Mouse (Mus musculus) adrenal gland, adult 8-10 months (tissue): ENCODE data around the gene Fanca. TPM values are rescaled to one million over a fixed set of nuclear protein-coding genes. Genes with fewer than 3 reads are reported as not detected.

Source experiments
- DNase-seq: peaks from one replicate; pipeline ENCODE4 v3.0.0; 2022
- total RNA-seq, 4 experiments: library from RNA; stranded (reverse); gene quantifications; 2 replicates each; pipeline ENCODE4 v1.2.4; 2022

Fanca gene
- total RNA-seq: 1 to 10 TPM; 4.3 to 7.4 (median 5.5) TPM

DNA sequence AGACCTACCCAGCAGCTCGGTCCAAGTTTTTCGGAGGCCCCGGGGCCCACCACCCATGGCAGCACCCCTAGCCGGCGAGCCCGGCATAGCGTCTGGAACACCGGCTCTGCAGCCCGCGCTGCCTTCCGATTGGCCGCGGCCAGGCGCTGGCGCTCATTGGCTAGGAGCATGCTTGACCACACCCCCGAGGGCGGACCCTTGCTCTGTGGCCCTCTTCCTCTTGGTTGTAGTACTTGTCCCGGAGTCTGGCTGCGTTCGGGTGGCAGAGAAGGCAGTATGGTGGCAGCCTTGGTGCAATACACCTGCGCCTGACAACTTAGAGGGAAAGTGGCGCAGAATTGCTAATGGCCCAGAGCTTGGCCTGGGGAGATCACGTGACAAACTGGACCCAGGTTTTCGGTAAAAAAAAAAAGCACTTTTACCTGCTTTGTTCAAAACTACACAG is at the start of gene Fanca:
Gene Fanca, minus strand, starts transcription at position 110 of the 445 bp plus-strand sequence.
- DNase-seq: peak; percentile 87

GRCm38 (mm10) chr8:123361082-123361739 is 42.8 kb upstream of the Fanca start:
- DNase-seq: peak; percentile 38

DNA sequence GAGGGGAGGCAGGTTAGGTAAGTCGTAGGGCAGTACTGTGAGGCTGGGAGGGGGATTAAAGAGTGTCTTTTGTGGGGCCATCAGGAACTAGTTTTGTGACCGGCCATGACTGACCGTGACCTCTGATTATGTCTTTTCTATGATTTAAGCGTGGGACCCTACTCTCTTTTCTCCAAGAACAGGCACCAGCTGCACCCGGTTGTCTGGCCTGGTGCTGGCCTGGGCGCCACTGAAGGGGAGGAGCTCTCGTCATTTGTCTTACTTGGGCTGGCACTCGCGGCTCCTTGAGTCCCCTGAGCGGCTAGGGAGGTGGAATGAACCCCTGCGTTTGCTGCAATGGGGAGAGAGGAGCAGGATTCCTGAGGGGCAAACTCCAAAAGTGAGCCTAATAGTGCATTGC is 34.8 kb upstream of the Fanca start:
- no peak for DNase-seq

DNA sequence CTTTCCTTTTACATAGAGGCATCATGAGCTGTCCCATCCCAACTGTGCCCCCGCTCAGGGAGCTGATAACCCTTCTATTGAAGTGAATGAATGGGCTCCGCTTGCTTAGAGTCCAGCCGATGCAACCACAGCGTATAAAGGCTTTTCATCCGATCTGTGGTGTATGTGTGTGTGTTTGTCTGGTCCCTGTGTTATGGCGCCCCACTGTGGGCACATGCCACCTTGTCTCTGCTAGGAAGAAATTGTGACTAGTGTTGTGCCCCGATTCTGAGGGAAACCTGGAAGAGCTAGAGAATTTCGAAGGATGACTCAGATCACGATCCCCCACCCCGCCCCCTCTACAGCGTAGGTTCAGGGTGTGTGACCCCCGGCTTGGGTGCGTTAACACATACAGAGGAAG is 34.4 kb upstream of the Fanca start:
- DNase-seq: no peak

- DNase-seq: no peak
Measured at GRCm38 (mm10) chr8:123352118-123352517, 33.7 kb upstream of the Fanca start.

DNA sequence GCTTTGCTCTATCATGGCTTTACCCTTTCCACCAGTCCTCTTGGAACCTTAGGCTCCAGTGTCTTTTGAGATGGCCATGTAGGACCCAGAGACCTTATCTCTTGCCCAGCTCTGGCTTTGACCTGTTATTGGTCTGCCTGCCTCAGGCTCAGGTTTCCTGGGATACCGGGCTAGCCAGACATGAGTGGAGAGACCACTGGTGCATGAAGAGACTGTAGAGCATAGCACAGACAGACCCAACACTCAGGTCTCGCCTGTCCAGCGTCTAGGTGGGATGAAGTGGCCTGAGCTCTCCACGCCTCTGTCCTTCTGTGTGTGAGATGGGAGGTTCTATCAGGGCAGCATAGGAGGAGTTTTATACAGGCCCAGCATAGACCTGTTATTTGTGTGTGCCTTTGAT is 30.7 kb upstream of the Fanca start:
- no peak for DNase-seq

- no peak for DNase-seq
Measured at GRCm38 (mm10) chr8:123348237-123348843, 30.0 kb upstream of the Fanca start.

- DNase-seq: no peak
Measured at GRCm38 (mm10) chr8:123347293-123347692, 28.9 kb upstream of the Fanca start.

GRCm38 (mm10) chr8:123345856-123346255 is 27.5 kb upstream of the Fanca start:
- DNase-seq: no peak

GRCm38 (mm10) chr8:123345135-123345534 is 26.8 kb upstream of the Fanca start:
- no peak for DNase-seq

- DNase-seq: no peak
Measured at GRCm38 (mm10) chr8:123343422-123343821, 25.0 kb upstream of the Fanca start.

DNA sequence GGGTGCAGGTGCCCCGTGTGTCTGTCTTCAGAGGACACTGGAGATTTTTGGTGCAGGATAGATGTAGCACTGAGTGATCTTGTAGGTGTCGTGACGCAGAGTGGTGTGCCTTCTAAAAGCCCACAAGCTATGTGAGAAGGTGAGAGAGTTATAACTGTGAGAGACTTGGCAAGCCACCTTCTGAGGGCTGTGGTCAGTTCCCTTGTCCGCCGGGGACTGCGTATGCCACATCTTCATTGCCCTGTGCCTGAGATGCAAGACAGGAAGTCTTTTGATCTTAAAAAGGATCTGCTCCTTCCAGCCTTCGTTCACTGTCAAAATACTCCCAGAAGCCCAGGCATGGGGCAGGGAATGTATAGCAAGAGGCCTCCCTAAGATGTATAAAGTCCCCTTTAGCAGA is 24.5 kb upstream of the Fanca start:
- no peak for DNase-seq

- no peak for DNase-seq
Measured at GRCm38 (mm10) chr8:123342253-123342652, 23.9 kb upstream of the Fanca start.

GRCm38 (mm10) chr8:123341040-123342015 is 23.0 kb upstream of the Fanca start:
- DNase-seq: no peak

DNA sequence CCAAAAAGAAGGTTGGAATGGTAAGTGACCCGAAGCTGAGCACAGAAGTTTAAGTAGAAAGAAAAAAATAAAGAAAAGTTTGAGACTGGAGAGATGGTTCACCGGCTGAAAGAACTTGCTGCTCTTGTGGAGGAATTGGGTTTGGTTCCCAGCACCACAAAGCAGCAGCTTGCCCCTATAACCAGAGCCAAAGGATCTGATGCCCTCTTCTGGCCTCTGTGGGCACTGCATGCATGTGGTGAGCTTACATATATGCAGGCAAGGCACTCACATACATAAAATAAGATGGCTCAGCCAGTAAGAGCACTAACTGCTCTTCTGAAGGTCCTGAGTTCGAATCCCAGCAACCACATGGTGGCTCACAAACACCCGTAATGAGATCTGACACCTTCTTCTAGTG is 21.7 kb upstream of the Fanca start:
- DNase-seq: no peak

DNA sequence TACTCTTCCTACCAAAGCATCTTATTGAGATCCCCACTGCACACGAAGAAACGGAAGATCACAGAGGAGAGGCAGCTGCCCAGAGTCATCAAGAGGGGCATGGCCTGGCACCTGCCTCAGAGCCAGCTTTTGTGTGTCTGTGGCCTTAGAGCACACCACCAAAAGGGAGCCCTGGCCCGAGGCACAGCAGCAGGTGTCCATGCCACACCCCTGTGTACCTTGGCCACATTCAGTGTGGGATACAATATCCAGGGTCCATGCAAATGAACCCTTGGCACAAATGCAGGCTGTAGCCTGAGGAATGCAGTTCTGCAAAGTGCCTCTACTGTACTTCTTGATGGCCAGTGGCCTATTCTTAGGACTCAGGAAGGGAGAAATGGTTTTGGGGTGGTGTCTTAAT is 19.1 kb upstream of the Fanca start:
- no peak for DNase-seq

DNA sequence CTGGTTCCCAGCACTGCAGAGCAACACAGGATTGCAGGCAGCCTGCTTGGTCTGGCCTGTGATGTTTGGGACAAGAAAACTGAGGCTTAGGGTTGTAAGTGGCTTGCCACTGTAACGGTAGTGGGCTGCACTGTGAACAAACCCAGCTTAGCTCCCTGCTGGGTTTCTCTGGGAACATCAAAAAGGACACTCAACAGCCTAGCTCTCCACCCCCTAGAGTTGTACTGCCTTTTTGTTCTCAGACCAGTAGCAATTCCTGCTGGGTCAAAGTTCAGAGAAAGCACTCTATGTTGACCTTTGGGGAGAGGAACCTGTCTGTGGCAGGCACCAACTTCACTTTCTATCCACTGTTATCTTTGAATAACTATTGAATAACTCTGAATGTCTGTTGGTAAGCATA is 16.1 kb upstream of the Fanca start:
- DNase-seq: no peak

- DNase-seq: no peak
Measured at GRCm38 (mm10) chr8:123333864-123334263, 15.5 kb upstream of the Fanca start.

- DNase-seq: no peak
Measured at GRCm38 (mm10) chr8:123333091-123333587, 14.8 kb upstream of the Fanca start.

DNA sequence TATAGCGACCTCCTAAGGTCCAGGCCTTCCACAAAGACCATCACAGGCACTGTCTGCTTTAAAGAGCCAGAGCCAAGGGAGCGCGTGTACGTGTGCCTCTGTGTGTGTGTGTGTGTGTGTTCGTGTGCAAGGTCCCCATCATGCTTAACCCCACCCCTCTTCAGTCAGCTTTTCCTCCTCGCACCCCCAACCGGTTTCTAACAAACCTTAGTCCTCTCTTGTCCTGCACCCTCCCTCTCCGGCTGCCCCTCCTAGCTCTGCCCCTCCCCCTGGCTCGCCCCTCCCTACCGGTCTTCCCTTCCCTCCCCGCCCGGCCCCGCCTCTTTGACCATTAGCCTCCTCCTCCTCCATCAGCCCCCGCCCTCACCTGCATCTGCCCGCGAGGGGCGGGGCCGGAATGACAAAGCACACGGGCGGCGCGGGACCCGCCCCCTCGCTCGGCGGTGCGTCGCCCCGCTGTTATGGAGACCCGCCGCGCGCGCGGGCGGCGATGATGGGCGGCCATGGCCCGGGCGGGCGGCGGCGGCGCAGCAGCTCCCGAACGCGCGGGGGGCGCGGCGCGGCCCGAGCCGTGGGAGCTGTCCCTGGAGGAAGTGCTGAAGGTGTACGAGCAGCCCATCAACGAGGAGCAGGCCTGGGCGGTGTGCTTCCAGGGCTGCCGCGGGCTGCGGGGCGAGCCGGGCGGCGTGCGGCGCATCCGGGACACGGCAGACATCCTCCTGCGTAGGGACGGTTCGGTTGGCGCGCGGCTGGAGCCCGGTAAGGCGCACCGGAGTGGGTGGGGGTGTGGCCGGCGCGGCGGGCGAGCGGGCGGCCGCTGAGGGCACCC is 14.1 kb upstream of the Fanca start, which contains the start of gene Spire2:
Gene Spire2, plus strand, starts transcription at position 452 of the 829 bp plus-strand sequence.
- peak; percentile 40 for DNase-seq

GRCm38 (mm10) chr8:123331810-123332209 is 13.4 kb upstream of the Fanca start:
- DNase-seq: no peak

DNA sequence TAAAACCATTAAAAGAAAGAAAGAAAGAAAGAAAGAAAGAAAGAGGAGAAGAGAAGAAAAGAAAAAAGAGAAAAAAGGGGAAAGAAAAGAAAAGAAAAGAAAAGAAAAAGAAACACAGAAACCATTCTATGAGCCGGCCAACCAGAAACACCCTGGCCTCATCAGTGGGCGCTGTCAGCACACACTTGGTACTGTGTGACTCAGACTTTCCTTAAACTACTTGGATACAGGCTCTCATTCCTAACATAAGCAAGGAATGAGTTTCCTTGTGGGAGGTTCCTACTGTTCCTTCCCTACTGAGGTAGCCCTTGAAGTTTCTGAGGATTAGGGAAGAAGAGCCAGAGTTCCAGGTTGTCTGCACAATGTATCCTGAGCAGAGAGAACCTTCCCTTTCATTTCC is 12.9 kb upstream of the Fanca start:
- no peak for DNase-seq
